Mouse (Mus musculus): ENCODE data around the gene Ephb6. TPM values are rescaled to one million over a fixed set of nuclear protein-coding genes. Genes with fewer than 3 reads are reported as not detected.

The Ephb6 gene
- total RNA-seq, 2 experiments from 2014 or later = 0.76 to 0.91 TPM

DNA sequence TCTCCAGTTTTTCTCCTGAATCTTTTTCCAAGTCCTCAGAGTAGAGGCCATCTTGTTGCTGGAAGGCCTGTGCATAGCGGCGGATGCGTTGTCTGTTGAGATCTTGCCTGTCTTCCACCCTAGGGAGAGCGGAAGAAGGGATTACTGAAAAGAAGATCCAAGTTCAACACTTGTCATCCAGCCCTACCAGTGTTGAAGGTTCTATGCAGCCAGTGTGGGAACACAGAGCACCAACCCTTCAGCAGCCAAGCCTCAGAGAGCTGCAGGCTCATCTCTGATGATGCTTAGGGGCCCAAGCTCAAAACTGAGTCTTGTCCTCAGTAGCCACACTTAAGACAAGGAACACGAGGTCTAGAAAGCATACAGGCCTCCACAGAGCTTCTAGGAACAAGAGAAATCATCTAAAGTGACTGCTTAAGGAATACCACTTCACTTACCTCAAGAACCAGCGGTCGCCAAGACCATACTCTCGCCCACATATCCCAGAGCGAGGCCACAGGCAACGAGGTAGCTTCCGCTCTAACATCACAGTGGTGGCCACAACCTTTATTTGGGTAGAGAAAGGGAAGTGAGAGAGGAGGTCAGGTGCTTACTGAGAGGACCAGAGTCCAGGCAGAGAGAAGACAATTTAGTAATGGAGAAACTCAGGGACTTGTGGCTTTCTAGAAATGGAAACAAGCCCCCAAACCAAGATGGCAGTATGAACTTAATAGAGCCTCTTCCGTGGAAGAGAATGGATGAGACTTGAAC is 16.1 kb downstream of the Ephb6 start:
- DNase-seq (ENCODE audit: low spot score) = no peak

DNA sequence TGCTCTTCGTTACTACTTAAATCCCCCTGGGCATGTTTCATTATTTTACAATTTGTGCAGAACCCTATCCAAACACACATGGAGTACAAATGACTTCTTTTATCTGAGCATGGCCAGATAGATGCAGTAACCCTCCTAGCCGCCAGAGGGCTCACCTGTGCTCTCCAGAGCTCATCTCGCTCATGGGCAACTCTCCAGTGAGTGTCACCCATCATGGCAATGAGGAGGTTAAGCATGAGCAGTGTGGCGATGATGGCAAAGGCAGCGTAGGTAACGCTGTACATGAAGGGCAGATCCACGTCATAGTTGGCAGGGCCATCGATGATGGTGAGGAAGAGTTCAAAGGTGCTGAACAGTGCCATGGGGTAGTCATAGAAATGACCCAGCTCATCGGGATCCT is 17.4 kb downstream of the Ephb6 start:
- DNase-seq (ENCODE audit: low spot score) = no peak

DNA sequence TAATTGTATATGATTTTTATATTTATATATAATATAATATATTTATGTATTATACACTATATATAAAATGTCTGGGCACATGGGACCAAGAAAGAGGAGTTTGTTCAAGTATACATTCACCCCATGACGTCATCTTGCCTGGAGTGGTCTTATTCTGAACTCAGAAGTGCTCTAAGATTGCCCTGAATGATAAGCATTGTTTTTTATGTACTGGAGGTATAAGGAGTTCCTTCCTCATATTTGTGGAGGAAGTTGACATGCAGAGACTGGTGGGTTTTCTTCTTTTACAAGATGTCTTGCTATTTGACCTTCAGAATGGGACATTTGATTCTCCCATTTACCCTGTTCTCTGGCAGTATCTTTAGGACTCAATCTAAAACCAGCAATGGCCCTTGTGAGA is 22.9 kb downstream of the Ephb6 start:
- DNase-seq (ENCODE audit: low spot score) = no peak

DNA sequence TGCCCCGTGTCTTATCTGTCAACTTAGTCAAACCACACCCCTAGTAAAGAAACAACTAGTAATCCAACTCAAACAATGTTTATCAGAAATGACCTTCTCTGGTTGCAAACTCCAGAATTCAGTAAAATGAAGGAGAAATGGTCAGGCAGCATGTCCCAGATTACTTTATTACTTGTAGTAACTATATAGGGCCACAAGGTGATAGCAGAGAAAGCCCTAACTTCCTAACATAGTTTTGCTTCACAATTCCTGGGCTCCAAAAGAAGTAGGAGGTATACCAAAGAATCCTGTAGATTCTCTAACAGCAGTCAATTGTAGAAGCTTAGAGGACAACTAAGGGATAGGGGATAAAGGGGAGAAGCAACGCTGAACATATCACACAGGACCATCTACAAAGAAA is 25.5 kb downstream of the Ephb6 start:
- DNase-seq (ENCODE audit: low spot score) = no peak

DNA sequence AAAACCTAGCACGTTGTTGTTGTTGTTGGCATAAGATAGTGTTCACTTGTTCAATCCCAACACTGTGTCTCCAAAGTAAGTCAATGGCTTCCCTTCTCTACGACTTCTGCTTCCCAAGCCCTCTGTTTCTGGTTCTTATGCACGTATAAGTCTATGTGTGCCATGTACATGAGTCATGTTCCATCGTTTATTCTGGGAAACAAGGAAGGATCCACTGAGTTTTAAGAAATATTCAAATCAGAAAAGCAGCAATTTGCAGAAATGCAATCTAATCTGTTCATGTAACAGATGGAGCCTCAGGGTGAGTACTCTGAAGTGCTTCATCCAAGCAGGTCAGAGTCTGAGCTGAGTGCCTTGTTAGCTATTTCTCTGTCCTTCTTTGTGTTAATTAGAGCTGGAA is 26.3 kb downstream of the Ephb6 start:
- DNase-seq (ENCODE audit: low spot score) = no peak

DNA sequence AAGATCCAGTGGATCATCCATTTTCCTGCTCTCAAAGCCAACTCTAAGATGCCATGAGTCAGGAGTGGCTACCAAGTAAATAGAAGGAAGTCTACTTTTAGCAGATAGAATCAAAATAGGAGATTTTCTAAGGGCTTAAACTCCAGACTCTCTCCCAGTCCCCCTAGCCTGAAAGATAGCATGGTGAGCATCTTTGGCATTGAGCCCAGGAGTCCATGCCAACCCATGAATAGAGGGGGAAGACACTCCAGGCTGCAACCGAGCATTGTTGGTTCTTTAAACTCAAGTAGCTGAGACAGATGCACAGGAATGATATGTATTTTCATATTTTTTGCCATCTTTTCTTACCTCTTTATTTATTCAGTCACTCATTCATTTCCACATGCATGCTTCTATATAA is 29.9 kb downstream of the Ephb6 start:
- DNase-seq (ENCODE audit: low spot score) = no peak

DNA sequence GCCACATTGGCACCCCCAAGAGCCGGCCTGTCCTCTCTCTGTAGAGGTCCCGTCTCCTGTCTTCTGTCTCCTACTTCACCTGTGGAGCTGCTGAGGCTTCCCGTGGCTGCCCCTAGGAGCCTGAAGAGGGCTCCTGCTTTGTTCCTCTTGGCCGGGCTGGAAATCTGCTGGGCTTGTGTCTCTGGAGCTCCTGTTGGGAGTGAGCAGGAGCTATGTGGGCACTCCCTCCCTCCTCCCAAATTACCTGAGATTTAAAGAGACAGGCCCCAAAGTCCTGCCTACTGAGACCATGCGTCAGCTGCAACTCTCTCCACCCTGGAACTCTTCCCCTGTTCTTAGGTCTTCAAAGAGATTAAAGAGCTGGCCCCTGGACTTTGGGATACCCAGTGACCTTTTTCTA is 30.9 kb downstream of the Ephb6 start, which contains the start of gene Trpv6:
Trpv6 (minus strand) TSS at position 228 of the 400 bp plus-strand sequence.
- DNase-seq (ENCODE audit: low spot score) = no peak

DNA sequence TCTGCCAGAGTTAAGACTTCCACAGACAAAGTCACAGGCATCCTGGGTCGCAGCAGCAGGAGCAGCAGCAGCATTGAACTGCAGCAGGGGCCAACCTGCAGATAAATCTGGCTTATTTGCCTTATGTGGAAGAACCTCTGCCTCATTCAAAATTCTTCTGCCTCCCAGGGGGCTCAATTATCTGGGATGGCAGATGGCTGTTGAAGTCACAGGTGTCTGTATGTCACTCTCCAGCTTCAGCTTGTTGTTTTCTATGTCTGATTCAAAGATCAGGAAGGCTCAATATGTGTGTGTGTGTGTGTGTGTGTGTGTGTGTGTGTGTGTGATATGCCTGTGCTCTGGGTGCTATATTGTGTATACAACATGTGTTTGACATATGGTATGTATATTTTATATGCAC is 32.1 kb downstream of the Ephb6 start:
- no peak for DNase-seq (ENCODE audit: low spot score)

DNA sequence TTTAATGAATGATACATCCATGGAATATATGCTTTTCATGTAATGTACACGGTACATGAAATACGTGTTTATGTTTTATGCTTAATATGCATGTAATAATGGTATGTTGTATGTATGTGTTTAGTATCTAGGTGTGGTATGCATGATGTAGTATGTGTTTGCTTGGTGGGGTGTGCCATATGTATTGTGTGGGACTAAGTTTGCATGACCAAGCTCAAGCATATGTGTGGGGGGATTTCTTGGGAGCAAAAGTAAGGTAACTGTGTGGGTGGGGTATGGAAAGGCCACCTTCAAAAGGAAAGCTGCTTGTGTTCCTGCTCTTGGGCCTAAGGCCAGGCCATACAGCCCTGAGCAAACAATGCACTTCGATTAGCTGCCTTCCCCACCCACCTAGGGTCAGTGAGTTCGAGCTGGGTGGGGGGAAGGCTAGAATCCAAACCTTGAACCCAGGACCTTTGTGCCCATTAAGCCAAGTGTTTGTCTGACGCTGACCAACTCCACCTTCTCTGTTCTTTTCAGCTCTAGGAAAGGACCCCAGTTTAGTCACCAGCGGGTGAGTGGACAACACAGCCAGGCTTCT is 32.7 kb downstream of the Ephb6 start:
- no peak for DNase-seq (ENCODE audit: low spot score)

DNA sequence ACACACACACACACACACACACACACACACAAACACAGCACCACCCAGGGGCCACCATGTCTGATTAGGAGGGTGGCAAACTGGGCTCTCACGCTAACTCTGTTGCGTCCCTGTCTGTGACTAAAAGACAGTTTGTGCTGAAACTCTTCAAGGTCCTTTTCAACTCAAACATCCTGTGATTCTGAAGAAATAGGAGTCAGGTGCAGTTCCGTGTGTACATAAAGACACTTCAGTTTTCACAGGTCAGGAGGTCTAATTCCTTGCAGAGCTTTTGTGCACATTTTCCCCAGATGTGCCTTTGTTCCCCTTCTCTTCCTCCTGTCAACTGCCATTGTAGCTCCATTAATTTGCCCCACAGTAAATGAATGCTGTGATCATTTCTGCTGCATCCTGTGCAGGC is 35.2 kb downstream of the Ephb6 start:
- DNase-seq (ENCODE audit: low spot score) = no peak

DNA sequence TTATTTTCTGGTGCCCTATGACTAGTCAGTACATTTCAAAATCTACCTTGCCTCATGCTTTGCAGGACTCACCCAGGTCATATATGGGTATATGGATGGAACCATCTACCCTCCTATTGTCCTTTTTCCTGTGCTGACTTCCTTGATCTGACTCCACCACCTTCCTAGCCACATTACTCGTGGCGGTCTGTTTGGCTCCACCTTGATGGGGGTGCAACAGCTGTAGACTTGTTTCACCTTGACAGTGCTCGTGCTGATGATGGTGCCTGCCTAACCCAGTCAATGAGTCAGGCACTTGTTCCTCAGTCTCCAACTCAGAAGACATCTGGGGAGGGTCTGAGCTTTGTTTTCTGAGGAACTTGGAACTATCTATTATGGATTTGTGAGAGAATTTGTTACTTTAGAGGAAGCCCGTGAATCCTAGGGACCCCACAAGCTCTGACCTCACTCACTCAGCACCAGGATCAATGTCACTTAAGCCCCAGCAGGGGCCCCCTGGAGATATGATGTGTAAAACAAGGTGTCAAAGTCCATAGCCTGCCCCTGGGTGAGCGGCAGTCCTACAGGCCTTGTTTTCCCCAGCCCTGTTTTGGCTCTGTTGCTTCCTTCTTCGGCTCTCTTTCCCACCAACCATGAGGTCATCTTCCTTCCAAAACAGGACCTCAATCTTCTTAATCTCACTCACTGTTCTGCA is 36.0 kb downstream of the Ephb6 start:
- DNase-seq (ENCODE audit: low spot score) = no peak

DNA sequence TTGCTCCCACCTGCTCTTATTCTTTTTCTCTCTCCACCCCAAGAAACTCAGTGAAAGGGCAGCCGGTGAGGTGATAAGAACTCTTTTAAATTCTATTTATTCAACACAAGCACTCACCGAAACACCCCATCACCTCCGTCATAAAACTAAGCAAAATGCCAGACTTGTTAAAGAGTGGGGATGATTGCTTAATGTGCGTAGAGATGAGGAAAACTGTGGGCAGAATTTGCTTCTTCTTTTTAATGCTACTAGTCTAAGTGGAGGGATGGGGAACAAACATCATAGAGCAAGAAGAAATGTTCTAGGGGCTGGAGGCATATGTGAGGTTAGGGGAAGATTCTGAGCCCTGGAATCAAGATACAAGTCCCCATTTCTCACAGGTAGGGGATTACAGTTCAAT is 37.5 kb downstream of the Ephb6 start:
- DNase-seq (ENCODE audit: low spot score) = no peak

DNA sequence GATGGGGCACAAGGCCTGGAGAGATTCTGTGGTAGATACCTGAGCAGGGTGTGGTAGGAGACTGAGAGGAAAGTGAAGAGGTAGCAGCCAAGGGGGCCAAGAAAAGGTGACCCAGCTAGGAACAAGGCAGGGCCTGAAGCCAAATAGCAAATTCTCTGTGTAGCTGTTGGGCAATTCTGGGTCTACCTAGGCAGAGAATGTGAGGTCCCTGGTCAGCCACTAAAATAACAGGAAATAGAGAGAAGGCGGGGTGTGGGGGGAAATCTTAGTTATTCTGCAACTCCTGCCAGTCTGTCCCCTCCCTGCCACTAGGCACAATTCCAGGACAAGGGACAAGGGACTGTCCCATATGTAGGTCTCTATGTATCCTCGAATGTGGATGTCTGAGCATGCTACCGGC is 37.9 kb downstream of the Ephb6 start:
- no peak for DNase-seq (ENCODE audit: low spot score)

DNA sequence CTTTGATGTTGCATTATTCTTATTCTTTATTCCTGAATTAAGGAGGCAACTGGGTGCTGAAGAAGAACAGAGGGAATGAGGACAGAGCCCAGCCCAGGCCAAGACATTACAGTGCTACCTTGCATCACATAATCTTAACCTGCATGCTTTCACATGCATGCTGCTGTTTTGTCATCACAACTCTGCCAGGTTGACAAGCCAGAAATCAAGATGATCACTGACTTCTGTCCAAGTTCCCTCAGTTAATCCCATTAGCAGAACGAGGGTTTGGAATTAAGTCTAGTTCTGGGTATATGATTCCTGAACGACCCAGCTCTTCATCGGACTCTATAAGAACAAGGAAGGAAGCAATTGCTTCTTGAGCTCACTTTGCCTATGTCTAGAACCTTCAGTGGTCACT is 40.9 kb downstream of the Ephb6 start:
- no peak for DNase-seq (ENCODE audit: low spot score)

DNA sequence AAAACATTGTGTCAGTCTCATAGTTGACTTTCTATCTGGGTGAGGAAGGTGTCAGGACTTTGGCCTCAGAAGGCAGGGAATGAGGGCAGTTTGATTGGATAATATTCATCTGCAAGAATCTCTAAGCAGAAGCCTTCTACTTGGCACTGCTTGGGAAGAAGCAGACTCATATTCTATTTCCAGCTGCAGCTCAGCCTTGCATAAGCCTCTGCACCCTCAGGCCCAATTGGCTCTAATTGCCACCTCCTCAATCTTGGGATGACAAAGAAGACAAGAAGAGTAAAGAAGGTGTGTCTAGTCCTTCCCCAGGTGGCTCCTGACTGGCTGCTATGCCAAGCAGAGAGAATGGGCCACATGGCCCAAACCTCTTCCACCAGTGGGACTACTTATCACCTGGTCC is 41.4 kb downstream of the Ephb6 start:
- DNase-seq (ENCODE audit: low spot score) = no peak

DNA sequence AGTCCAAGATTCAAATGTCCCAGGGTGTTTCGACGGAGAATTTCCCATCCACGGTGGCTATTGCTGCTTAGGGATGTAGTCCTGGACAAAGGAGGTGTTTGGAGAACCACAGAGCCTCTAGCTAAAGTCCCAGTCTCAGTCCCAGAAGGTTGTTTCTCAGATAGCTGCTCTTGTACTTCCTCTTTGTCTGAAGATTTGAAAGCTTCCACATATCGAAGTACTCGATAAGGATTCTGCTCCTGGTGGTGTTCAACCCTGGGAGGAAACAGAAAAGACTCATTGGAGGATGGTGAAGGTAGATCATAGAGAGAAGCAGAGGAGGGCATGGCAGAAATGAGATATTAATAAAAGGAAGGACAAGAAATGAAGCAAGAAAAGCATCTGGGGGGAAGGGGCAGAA is 47.9 kb downstream of the Ephb6 start:
- no peak for DNase-seq (ENCODE audit: low spot score)

DNA sequence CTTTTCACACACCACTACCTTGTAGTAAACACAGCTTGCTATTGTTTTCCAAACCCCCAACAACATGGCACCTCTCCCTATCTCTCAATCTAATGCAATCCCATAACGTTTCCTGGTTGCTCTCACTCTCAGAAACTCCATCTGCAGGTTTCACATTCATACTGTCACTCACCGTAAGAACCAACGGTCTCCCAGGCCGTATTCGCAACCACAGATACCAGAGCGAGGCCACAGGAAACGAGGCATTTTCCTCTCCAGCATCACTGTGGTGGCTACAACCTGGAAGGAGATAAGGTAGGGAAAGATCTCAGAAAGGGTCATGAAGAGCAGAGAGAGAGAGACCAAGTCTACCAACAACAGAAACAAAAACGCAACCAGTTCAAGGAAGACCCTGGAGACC is 49.4 kb downstream of the Ephb6 start:
- DNase-seq (ENCODE audit: low spot score) = no peak

DNA sequence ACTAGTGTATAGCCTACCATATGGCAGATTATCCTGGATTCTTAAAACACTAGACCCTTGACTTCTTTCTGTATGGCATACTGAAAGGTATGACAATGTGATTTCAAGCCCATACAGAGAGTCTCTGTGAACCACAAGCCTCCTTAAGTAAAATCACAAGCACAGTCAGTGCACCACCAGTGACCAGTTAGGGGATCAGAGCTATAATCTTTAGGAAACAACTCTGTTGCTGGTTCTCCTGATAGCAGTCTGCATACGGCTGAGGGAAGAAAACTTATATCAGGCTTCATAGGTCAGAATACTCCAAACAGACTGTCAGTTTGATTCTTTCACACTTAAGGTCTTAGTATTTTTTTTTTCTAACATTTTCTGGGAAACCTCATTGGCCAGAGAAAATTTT is 53.2 kb downstream of the Ephb6 start:
- no peak for DNase-seq (ENCODE audit: low spot score)

DNA sequence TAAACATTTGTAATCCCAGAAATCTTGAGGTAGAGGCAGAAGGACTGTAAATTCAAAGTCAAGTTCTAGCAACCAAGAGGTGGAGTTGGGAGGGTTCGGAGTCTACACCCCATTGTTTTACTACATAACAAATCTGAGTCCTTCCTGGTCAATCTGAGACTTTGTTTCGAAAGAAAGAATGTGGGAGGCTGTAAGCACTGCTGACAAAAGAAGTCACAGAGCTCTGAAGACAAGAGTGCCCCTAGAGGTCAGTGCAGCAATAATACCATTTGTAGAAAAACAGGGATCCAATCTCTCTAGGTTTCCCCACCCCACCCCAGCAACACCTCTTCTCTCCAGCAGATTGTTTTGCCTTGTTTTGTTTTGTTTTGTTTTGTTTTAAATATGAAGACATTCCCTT is 57.0 kb downstream of the Ephb6 start:
- no peak for DNase-seq (ENCODE audit: low spot score)
